Mouse (Mus musculus) embryonic facial prominence, embryonic 12.5 days (tissue): ENCODE measurements around the gene Ect2l. TPM values are rescaled to one million over a fixed set of nuclear protein-coding genes. Genes with fewer than 3 reads are reported as not detected.

Source experiments
- polyA plus RNA-seq: library from polyadenylated mRNA; unstranded; fragments of >200 nt; fragmentation: Nextera tagmentation; extraction: Ambion mirVana; gene quantifications from 2 replicates; pipeline ENCODE4 v1.2.1, GENCODE M21; 2016

Ect2l gene
- polyA plus RNA-seq, 1 experiment from 2014 or later: 0.55 TPM

Other genes with a start within 250 kb of the Ect2l start
- gene Abracl, start 187.6 kb downstream of the Ect2l start, polyA plus RNA-seq: 153 and 159 TPM in 2 replicates
- gene Reps1, start 155.0 kb downstream of the Ect2l start, polyA plus RNA-seq: 23.8 and 32.7 TPM in 2 replicates
- 10.1 and 10.4 TPM in 2 replicates for gene Ccdc28a, start 24.1 kb upstream of the Ect2l start, polyA plus RNA-seq
- gene Nhsl1, start 108.1 kb upstream of the Ect2l start, polyA plus RNA-seq: 10.2 and 10.6 TPM in 2 replicates